Mouse (Mus musculus) embryonic facial prominence, embryonic 12.5 days (tissue): Measurements from ENCODE around the gene Slc12a4. TPM values are rescaled to one million over a fixed set of nuclear protein-coding genes. Genes with fewer than 3 reads are reported as not detected.
"Not testable (repeated sequence)": the region's sequence is repeated elsewhere in the genome, so short reads cannot be mapped to it uniquely, and the experiment has no call there.

Experiments used
- ATAC-seq: fragments of 200-750 bp; cut with Nextera tagmentation; 2 replicates; pipeline ENCODE4 v1.8.0; 2017; ENCODE audit not compliant: insufficient number of reproducible peaks, insufficient read depth, low FRiP score, low TSS enrichment
- H3K27ac ChIP-seq: fragments of 300-500 bp; sonication (generic); 2 replicates; pipeline ENCODE4 v1.5.1; 2016; ENCODE audit warnings: mild to moderate bottlenecking
- H3K27me3 ChIP-seq: fragments of 300-500 bp; sonication (generic); 2 replicates; pipeline ENCODE4 v1.6.1; 2016; ENCODE audit warnings: mild to moderate bottlenecking, moderate library complexity
- H3K36me3 ChIP-seq: fragments of 300-500 bp; sonication (generic); 2 replicates; pipeline ENCODE4 v1.6.1; 2016; ENCODE audit warnings: mild to moderate bottlenecking
- H3K4me1 ChIP-seq: fragments of 300-500 bp; sonication (generic); 2 replicates; pipeline ENCODE4 v1.6.1; 2016
- H3K4me2 ChIP-seq: fragments of 300-500 bp; sonication (generic); replicated peaks from 2 replicates; pipeline ENCODE4 v1.6.1; 2016; ENCODE audit warnings: mild to moderate bottlenecking, moderate library complexity
- H3K4me3 ChIP-seq: fragments of 300-500 bp; sonication (generic); 2 replicates; pipeline ENCODE4 v1.5.1; 2016; ENCODE audit warnings: mild to moderate bottlenecking
- H3K9ac ChIP-seq: fragments of 300-500 bp; sonication (generic); 2 replicates; pipeline ENCODE4 v1.6.1; 2016; ENCODE audit warnings: mild to moderate bottlenecking, moderate library complexity
- H3K9me3 ChIP-seq: fragments of 300-500 bp; sonication (generic); 2 replicates; pipeline ENCODE4 v1.6.1; 2016; ENCODE audit warnings: mild to moderate bottlenecking, moderate library complexity
- WGBS: fragments of 180-500 bp; shearing (Covaris S2); methylation state at CpG from one replicate; pipeline ENCODE4 v1.1.7; 2016; 5-methylcytosine and 5-hydroxymethylcytosine counted together
- polyA plus RNA-seq: library from polyadenylated mRNA; unstranded; fragments of >200 nt; fragmentation: Nextera tagmentation; extraction: Ambion mirVana; gene quantifications from 2 replicates; pipeline ENCODE4 v1.2.1, GENCODE M21; 2016

Gene Slc12a4
- polyA plus RNA-seq: 44.3 and 48.2 TPM in 2 replicates

DNA sequence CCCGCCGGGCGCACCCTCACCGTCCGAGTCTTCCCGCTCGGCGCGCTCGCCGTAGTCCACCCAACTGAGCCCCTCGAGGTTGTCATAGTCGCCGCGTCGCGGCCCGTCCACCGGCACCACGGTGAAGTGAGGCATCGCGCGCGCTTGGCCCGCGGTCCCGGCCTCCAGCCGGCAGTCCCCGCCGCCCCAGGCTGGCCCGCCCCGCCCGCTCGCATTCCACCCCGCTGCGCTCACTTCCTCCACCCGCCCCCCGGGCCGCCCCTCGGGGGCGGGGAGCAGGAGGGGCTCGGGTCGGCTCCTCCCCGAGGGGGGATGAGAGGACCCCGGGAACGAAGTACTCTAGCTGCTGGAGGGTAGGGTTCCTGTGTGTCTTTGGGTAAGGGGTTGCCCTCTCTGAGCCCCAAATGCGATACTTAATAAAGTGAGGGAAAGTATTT is at the start of gene Slc12a4:
TSS of gene Slc12a4 (minus strand) at position 193 of the 437 bp plus-strand sequence.
- Histone ChIP-seq H3K27me3 (no peaks in the 10 kb centered on the region), H3K4me3 (peak within 1 kb of the TSS; percentile 76), H3K9ac (peak within 1 kb of the TSS; percentile 81), H3K36me3 (no peaks in the 10 kb centered on the region), H3K27ac (peak within 1 kb of the TSS; percentile 78), H3K4me1 (peaks cover 19% of the 10 kb centered on the region), H3K9me3 (no peaks in the 10 kb centered on the region), H3K4me2 (peak within 1 kb of the TSS; percentile 70)
- WGBS: 1% methylated on average over 47 of the region's 47 CpGs
- ATAC-seq: peak; percentile 48

- Histone ChIP-seq H3K36me3 (peaks cover 14% of the 10 kb centered on the region), H3K4me3 (peak overlapping the region; percentile 99), H3K4me2 (peak overlapping the region; percentile 99), H3K4me1 (peaks cover 11% of the 10 kb centered on the region), H3K9ac (peak overlapping the region; percentile 86; the same call in 1 of the 2 replicates)
- 83% methylated on average over 8 of the region's 8 CpGs for WGBS
- ATAC-seq, H3K27me3 ChIP-seq, H3K9me3 ChIP-seq, H3K27ac ChIP-seq: not testable (repeated sequence)
Observed at GRCm38 (mm10) chr8:106012203-106012602, 46.3 kb upstream of the Slc12a4 start.

GRCm38 (mm10) chr8:106011643-106011986 is 45.7 kb upstream of the Slc12a4 start, which contains the start of gene Ddx28:
Ddx28 (minus strand) TSS chr8:106011882.
- Histone ChIP-seq H3K4me3 (peak within 1 kb of the TSS; percentile 99), H3K27me3 (no peaks in the 10 kb centered on the region), H3K9me3 (no peaks in the 10 kb centered on the region), H3K4me1 (peaks cover 11% of the 10 kb centered on the region), H3K9ac (peak within 1 kb of the TSS; percentile 86), H3K27ac (peak within 1 kb of the TSS; percentile 57), H3K36me3 (peaks cover 14% of the 10 kb centered on the region), H3K4me2 (peak within 1 kb of the TSS; percentile 99)
- no peak for ATAC-seq
- 2% methylated on average over 6 of the region's 6 CpGs for WGBS

DNA sequence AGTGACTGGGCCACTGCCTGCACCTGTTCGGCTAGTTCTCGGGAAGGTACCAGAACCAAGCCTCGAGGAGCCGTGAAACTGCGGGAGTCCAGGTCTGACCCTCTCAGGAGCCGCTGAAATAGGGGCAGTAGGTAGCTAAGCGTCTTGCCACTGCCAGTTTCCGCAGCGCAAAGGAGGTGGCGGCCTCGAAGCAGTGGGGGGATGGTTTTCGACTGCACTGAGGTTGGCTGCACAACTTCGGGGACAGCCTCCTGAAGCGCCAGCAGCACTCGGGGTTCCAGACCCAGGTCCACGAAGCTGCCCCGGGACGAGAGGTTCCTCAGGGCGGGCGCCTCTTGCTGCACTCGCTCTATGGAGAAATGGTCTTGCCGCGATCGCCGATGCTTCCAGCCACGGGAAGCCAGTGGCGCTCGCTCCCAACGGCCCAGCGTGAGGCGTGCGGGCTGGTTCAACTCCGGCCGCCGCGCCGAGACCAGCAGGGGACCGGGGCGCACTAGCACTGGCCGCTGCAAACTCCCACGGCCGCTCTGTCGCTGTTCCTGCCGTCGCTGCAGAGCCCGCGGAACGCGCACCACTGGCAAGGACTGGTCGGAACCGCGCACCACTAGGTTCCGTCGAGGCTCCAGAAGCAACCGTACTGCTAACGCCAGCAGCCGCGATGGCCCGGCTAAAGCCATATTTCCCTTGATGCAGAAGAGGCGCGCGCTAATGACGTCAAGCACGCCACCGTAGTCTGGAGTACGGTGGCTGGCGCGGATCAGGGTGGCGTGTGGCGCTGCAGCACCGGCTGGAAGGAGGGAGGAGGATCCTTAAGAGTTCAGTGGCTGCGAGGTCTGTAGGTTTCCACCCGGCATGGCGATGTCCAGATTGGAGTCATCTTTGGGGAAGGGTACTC is 45.1 kb upstream of the Slc12a4 start:
- Histone ChIP-seq H3K4me3 (peak overlapping the region; percentile 99), H3K4me1 (peaks cover 11% of the 10 kb centered on the region), H3K36me3 (peaks cover 10% of the 10 kb centered on the region), H3K27me3 (no peaks in the 10 kb centered on the region), H3K27ac (peak overlapping the region; percentile 57), H3K4me2 (peak overlapping the region; percentile 99), H3K9me3 (no peaks in the 10 kb centered on the region), H3K9ac (peak overlapping the region; percentile 86)
- WGBS: 2% methylated on average over 74 of the region's 74 CpGs
- ATAC-seq: peak; percentile 79

DNA sequence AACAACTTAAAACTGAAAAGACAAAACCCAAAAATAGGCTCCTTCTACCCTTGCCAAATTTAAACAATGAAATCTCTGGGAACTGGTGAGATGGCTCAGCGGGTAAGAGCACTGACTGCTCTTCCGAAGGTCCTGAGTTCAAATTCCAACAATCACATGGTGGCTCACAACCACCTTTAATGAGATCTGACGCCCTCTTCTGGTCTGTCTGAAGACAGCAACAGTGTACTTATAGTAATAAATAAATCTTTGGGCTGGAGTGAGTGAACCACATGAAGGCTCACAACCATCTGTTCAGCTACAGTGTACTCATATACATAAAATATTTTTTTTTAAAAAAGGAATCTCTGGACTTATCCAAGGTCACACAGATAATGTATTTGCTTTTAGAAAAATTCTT is 42.0 kb upstream of the Slc12a4 start:
- not testable (repeated sequence) for H3K9ac ChIP-seq, H3K9me3 ChIP-seq, H3K27me3 ChIP-seq, H3K4me3 ChIP-seq, H3K36me3 ChIP-seq, ATAC-seq, H3K27ac ChIP-seq, H3K4me2 ChIP-seq
- 61% methylated on average over 3 of the region's 3 CpGs for WGBS
- peaks cover 11% of the 10 kb centered on the region for H3K4me1 ChIP-seq

GRCm38 (mm10) chr8:106007135-106007534 is 41.2 kb upstream of the Slc12a4 start:
- Histone ChIP-seq H3K27me3 (no peaks in the 10 kb centered on the region), H3K4me2 (no peak overlapping the region), H3K4me1 (peaks cover 11% of the 10 kb centered on the region), H3K4me3 (no peak overlapping the region), H3K9me3 (no peaks in the 10 kb centered on the region), H3K36me3 (peaks cover 5% of the 10 kb centered on the region), H3K9ac (no peak overlapping the region), H3K27ac (no peak overlapping the region)
- ATAC-seq: no peak
- 70% methylated on average over 3 of the region's 3 CpGs for WGBS

- 82% methylated on average over 4 of the region's 4 CpGs for WGBS
- no peak for ATAC-seq
Observed at GRCm38 (mm10) chr8:106006413-106006812, 40.5 kb upstream of the Slc12a4 start.

GRCm38 (mm10) chr8:106005875-106006274 is 40.0 kb upstream of the Slc12a4 start, which contains the start of gene Dpep2nb:
Dpep2nb (minus strand) TSS chr8:106005975.
- Histone ChIP-seq H3K27me3 (no peaks in the 10 kb centered on the region), H3K36me3 (peaks cover 5% of the 10 kb centered on the region), H3K4me1 (peaks cover 11% of the 10 kb centered on the region), H3K9me3 (no peaks in the 10 kb centered on the region), H3K4me2 (no peak within 1 kb of the TSS), H3K9ac (no peak within 1 kb of the TSS), H3K4me3 (no peak within 1 kb of the TSS), H3K27ac (no peak within 1 kb of the TSS)
- 81% methylated on average over 4 of the region's 4 CpGs for WGBS
- ATAC-seq: no peak

More at GRCm38 (mm10) chr8:106006413-106006812, 40.5 kb upstream of the Slc12a4 start:
- H3K9me3 ChIP-seq: no peaks in the 10 kb centered on the region
- H3K4me1 ChIP-seq: peaks cover 11% of the 10 kb centered on the region
- H3K9ac ChIP-seq: no peak overlapping the region
- H3K27ac ChIP-seq: no peak overlapping the region
- H3K27me3 ChIP-seq: no peaks in the 10 kb centered on the region
- H3K36me3 ChIP-seq: peaks cover 5% of the 10 kb centered on the region
- H3K4me3 ChIP-seq: no peak overlapping the region
- H3K4me2 ChIP-seq: no peak overlapping the region

GRCm38 (mm10) chr8:106004538-106005207 is 38.8 kb upstream of the Slc12a4 start:
- Histone ChIP-seq H3K36me3 (0 out of 2 replicates have a peak, but pooled peaks cover 1% of the 10 kb centered on the region), H3K27ac (no peak overlapping the region), H3K9ac (no peak overlapping the region), H3K9me3 (no peaks in the 10 kb centered on the region), H3K27me3 (no peaks in the 10 kb centered on the region), H3K4me2 (no peak overlapping the region), H3K4me3 (no peak overlapping the region), H3K4me1 (0 out of 2 replicates have a peak, but pooled peaks cover 2% of the 10 kb centered on the region)
- ATAC-seq: no peak
- WGBS: 81% methylated on average over 8 of the region's 8 CpGs

- Histone ChIP-seq H3K36me3 (no peaks in the 10 kb centered on the region), H3K9ac (no peak overlapping the region), H3K4me1 (no peaks in the 10 kb centered on the region), H3K4me3 (no peak overlapping the region), H3K9me3 (no peaks in the 10 kb centered on the region), H3K27ac (no peak overlapping the region), H3K27me3 (no peaks in the 10 kb centered on the region), H3K4me2 (no peak overlapping the region)
- ATAC-seq: no peak
- WGBS: 81% methylated on average over 4 of the region's 4 CpGs
Observed at GRCm38 (mm10) chr8:106001908-106002307, 36.0 kb upstream of the Slc12a4 start.

- no peaks in the 10 kb centered on the region for H3K9me3 ChIP-seq
- no peak overlapping the region for H3K4me2 ChIP-seq
- H3K4me3 ChIP-seq: no peak overlapping the region
- H3K36me3 ChIP-seq: no peaks in the 10 kb centered on the region
- H3K27me3 ChIP-seq: 0 out of 2 replicates have a peak, but pooled peaks cover 3% of the 10 kb centered on the region
- no peak for ATAC-seq
- no peaks in the 10 kb centered on the region for H3K4me1 ChIP-seq
- 89% methylated on average over 2 of the region's 2 CpGs for WGBS
- H3K27ac ChIP-seq: no peak overlapping the region
- no peak overlapping the region for H3K9ac ChIP-seq
Observed at GRCm38 (mm10) chr8:105998971-105999370, 33.1 kb upstream of the Slc12a4 start.
